Mouse (Mus musculus) kidney, adult 2 months (tissue): Measurements from ENCODE around the gene Trappc3l.

Experiments
- CTCF ChIP-seq: fragments of 200-500 bp; conservative IDR thresholded peaks from 2 replicates; pipeline ENCODE4 v1.5.1; 2011; ENCODE audit warnings: low read depth, mild to moderate bottlenecking, control low read depth, low read length, moderate library complexity, mixed read lengths; ENCODE audit not compliant: insufficient read depth, insufficient read length
- POLR2A ChIP-seq: fragments of 200-500 bp; IDR thresholded peaks from one replicate; pipeline ENCODE4 v1.6.1; 2011; ENCODE audit warnings: low read depth, low read length, control low read depth

GRCm38 (mm10) chr10:34150454-34150853, 113.1 kb downstream of the Trappc3l start:
- TF ChIP-seq CTCF = no peak
- TF ChIP-seq POLR2A = no peak
